Mouse (Mus musculus): Measurements from ENCODE around the gene Pink1.

GRCm38 (mm10) chr4:138336876-138337275 lies 10.8 kb upstream of the Pink1 start:
- TF ChIP-seq CTCF (IDR thresholded peaks at IDR 0.05; ENCODE audit: low read depth, low read length): no peak
- TF ChIP-seq GATA1 (IDR thresholded peaks at IDR 0.05; ENCODE audit: borderline replicate concordance, low read length): no peak
- TF ChIP-seq TAL1 (conservative IDR thresholded peaks at IDR 0.05; ENCODE audit: low read depth, low read length): no peak

All from G1E (cell line).